In genomic region chr5:108337385-108337784, GRCm38 (mm10) we compare ENCODE assay signal across 1 mouse cellular context.
A peak's percentile ranks its signal among the peaks of the same experiment; 100 is the strongest.
TF ChIP-seq lines count a peak whose summit lies in the region.

No protein-coding gene starts in this region.

TF ChIP-seq in MEL, 35 proteins besides CTCF, POLR2A, EP300 and RAD21 (continued from another document):
- TF ChIP-seq UBTF (IDR thresholded peaks at IDR 0.05; ENCODE audit: borderline replicate concordance, insufficient read depth, low read depth, low read length) (no peak), ZC3H11A (IDR thresholded peaks at IDR 0.05; ENCODE audit: low read depth, low read length) (no peak), TAL1 (IDR thresholded peaks at IDR 0.05; ENCODE audit: low read length) (peak; percentile 96), SIN3A (IDR thresholded peaks at IDR 0.05; ENCODE audit: low read length) (peak; percentile 61), MEF2A (IDR thresholded peaks at IDR 0.05; ENCODE audit: extremely low read depth, insufficient replicate concordance, low read depth, low read length, poor library complexity, severe bottlenecking) (no peak), ETS1 (IDR thresholded peaks at IDR 0.05; ENCODE audit: low read depth, low read length) (peak; percentile 64; the same call in 1 of the 2 replicates), GATA1 (IDR thresholded peaks at IDR 0.05; ENCODE audit: low read depth, low read length) (peak; percentile 96), RCOR1 (IDR thresholded peaks at IDR 0.05; ENCODE audit: low read depth, low read length) (peak; percentile 71; the same call in 1 of the 2 replicates), MYC (IDR thresholded peaks at IDR 0.05; ENCODE audit: low read depth, low read length) (no peak; the same call in 1 of the 2 replicates), CHD1 (IDR thresholded peaks at IDR 0.05; ENCODE audit: low read depth, low read length) (no peak), E2F4 (IDR thresholded peaks at IDR 0.05; ENCODE audit: borderline replicate concordance, low read depth, low read length) (no peak), BHLHE40 (IDR thresholded peaks at IDR 0.05; ENCODE audit: borderline replicate concordance, low read depth, low read length) (peak; percentile 81), ZMIZ1 (IDR thresholded peaks at IDR 0.05; ENCODE audit: low read depth, low read length) (no peak), USF1 (IDR thresholded peaks at IDR 0.05; ENCODE audit: low read depth, low read length) (no peak)
TF ChIP-seq in MEL: peak in this region for 10.
